Mouse (Mus musculus): ENCODE results near the gene Slc39a13. TPM values are rescaled to one million over a fixed set of nuclear protein-coding genes. Genes with fewer than 3 reads are reported as not detected.
"Not testable (repeated sequence)": the region's sequence is repeated elsewhere in the genome, so short reads cannot be mapped to it uniquely, and the experiment has no call there.

Gene Slc39a13
- total RNA-seq, 2 experiments from 2014 or later, result 25.7 to 27.6 TPM

DNA sequence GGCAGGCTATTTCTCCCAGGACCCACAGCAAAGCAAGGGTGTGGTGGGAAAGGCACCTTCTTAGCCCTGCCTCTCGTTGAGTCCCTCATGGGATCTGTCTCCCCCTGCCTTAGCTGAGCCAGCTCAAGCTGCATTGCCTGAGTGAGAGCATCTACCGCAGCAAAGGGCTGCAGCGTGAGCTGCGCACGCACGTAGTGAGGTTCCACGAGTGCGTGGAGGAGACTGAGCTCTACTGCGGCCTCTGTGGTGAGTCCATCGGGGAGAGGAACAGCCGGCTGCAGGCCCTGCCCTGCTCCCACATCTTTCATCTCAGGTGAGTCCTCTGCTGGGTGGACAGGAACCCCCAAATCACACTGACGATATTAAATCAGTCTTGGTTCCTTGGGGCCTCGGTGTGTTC lies 25.5 kb downstream of the Slc39a13 start:
- DNase-seq (ENCODE audit: extremely low spot score in 1 of 2, low spot score in 2 of 2), result no peak
- intact Hi-C loops (cut with DNase I), result no loop called here

DNA sequence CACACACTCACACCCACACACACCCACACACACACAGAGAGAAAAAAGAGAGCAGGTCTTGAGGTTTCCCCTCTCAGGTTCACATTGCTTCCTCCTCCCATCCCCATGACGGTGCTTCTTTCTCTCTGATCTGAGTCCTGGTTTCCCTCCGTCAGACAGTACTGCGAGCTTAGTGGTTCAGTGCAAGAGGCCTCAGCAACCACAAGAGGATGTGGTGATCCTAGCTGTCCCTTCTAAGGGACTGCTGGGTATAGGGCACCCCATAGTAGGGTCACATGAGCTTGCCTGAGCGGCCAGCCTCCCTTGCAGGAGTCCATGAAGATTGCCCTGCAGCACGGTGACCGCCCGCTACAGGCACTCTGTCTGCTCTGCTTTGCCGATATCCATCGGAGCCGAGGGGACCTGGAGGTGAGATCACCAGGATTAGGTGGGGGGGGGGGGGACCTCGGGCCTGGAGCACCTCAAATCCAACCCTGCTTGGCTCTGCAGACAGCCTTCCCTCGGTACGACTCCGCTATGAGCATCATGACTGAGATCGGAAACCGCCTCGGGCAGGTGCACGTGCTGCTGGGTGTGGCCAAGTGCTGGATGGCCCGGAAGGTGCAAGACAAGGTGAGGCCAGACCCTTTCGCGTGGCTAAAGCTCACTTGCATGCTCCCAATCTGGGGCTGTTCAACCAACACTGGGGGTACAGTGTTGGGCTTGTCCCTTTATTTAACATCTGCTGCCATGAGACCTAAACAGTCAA lies 27.4 kb downstream of the Slc39a13 start:
- intact Hi-C loops (cut with DNase I), result no loop called here
- no peak for DNase-seq (ENCODE audit: extremely low spot score in 1 of 2, low spot score in 2 of 2)

DNA sequence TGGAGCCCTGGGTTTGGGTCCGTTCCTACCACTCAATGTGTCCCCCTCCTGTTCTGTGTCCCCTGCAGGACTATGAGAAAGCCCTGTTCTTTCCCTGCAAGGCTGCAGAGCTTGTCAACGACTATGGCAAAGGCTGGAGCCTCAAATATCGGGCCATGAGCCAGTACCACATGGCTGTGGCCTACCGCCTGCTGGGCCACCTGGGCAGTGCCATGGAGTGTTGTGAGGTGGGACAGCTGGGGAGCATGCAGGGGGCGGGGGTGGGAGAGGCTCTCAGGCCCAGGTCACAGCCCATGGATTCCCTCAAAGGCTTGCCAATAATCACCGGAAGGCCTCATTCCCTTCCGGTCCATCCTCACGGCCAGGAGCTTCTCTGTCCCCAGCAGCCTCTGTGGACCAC lies 28.4 kb downstream of the Slc39a13 start:
- DNase-seq (ENCODE audit: extremely low spot score in 1 of 2, low spot score in 2 of 2), result no peak
- intact Hi-C loops (cut with DNase I), result no loop called here

DNA sequence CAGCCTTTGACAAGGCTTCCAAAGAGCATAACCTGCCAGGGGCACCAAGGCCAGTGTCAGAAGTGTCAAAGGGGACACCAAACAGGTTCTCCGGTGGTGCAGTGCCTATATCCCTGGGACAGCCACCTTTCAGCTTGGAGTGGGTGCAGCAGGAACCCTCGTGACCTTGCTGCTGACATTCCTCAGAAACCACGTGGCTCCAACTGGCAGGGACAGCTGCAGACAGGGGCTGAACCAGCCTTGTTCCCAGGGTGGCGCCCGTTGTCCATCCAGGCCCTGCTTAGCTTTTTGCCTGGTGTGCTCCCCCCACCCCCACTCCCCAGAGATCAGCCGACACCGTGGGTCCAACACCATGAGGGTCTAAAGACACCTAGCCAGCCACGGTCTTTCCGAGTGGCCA lies 34.8 kb downstream of the Slc39a13 start, which contains the start of gene Rapsn:
Gene Rapsn, plus strand, starts transcription at position 236 of the 400 bp plus-strand sequence.
- peak in 1 of 2 experiments; percentile 30 for DNase-seq (ENCODE audit: extremely low spot score in 1 of 2, low spot score in 2 of 2)
- intact Hi-C loops (cut with DNase I), result no loop called here

DNA sequence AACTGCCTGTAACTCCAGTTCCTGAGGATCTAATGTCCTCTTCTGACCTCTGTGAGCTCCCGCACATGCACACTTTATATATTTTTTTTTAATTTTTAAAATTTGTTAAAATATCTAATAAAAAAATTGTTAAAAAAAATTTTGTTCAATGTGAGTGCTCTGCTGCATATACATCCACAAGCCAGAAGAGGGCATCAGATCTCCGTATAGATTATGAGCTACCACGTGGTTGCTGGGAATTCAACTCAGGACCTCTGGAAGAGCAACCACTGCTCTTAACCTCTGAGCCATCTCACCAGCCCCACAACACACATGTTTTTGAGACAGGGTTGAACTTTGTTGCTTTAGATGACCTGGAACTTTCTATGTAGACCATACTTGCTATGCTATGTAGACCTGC lies 37.2 kb downstream of the Slc39a13 start:
- intact Hi-C loops (cut with DNase I), result no loop called here
- no peak for DNase-seq (ENCODE audit: extremely low spot score in 1 of 2, low spot score in 2 of 2)

GRCm38 (mm10) chr2:91031216-91031615 lies 39.0 kb downstream of the Slc39a13 start:
- no peak for DNase-seq (ENCODE audit: extremely low spot score in 1 of 2, low spot score in 2 of 2)
- intact Hi-C loops (cut with DNase I), result no loop called here

GRCm38 (mm10) chr2:91027391-91028214 lies 42.6 kb downstream of the Slc39a13 start:
- DNase-seq (ENCODE audit: extremely low spot score in 1 of 2, low spot score in 2 of 2), result no peak
- intact Hi-C loops (cut with DNase I), result no loop called here

- intact Hi-C loops (cut with DNase I), result no loop called here
- no peak for DNase-seq (ENCODE audit: extremely low spot score in 1 of 2, low spot score in 2 of 2)
Measured at GRCm38 (mm10) chr2:91026491-91026890, 43.7 kb downstream of the Slc39a13 start.

DNA sequence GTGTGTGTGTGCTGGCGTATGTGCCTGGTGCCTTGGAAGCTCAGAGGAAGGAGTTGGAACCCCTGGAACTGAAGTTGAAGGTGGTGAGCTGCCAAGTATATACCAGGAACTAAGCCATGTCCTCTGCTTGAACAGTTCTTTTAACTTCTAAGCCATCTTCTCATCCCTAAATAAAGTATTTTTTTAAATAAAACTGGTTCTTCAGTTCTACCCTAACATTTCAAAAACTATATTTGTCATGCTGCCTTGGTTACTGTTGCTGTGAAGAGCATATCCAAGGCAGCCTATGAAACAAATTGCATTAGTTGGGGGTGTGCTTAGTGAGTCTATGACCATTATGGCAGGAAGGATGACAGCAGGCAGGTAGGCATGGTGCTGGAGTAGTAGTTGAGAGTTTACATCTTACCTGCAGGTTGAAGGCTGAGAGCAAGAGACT lies 45.1 kb downstream of the Slc39a13 start:
- DNase-seq (ENCODE audit: extremely low spot score in 1 of 2, low spot score in 2 of 2), result peak in 1 of 2 experiments; percentile 70
- intact Hi-C loops (cut with DNase I), result no loop called here

- intact Hi-C loops (cut with DNase I), result no loop called here
- no peak for DNase-seq (ENCODE audit: extremely low spot score in 1 of 2, low spot score in 2 of 2)
Measured at GRCm38 (mm10) chr2:91023956-91024355, 46.3 kb downstream of the Slc39a13 start.

DNA sequence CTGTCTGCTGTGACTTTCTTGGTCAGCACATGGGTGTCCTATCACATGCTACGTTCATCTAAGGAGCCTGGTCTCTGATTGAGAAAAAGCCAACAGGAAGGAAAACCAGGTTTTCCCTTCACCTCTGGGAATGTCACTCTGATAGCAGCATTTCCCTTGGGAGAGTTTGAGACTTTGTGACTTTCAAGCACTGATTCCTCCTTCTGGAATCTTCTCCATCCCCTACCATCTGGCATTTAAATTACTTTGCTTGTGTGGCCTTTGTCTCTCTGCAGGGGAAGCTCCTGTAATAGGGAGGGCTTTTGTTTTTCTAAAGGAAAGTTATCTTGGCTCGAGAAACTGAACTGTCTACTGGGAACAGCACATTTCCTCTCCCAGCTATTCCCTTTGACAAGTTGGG lies 47.1 kb downstream of the Slc39a13 start:
- no peak for DNase-seq (ENCODE audit: extremely low spot score in 1 of 2, low spot score in 2 of 2)
- intact Hi-C loops (cut with DNase I), result no loop called here

DNA sequence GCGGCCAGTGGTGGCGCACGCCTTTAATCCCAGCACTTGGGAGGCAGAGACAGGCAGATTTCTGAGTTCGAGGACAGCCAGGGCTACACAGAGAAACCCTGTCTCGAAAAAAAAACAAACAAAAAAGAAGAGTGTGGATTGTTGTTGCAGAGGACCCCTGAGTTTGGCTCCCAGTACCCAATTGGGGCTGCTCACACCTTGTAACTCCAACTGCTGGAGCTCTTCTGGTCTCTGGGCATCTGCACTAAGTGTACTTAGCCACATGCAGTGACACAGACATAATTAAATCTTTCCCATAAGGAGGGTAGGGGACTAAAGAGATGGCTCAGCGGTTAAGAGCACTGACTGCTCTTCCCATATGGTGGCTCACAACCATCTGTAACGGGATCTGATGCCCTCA lies 48.0 kb downstream of the Slc39a13 start:
- intact Hi-C loops (cut with DNase I); DNase-seq (ENCODE audit: extremely low spot score in 1 of 2, low spot score in 2 of 2): not testable (repeated sequence)

GRCm38 (mm10) chr2:91019911-91020310 lies 50.3 kb downstream of the Slc39a13 start:
- intact Hi-C loops (cut with DNase I), result no loop called here
- DNase-seq (ENCODE audit: extremely low spot score in 1 of 2, low spot score in 2 of 2), result no peak

- peak in 1 of 2 experiments; percentile 67 for DNase-seq (ENCODE audit: extremely low spot score in 1 of 2, low spot score in 2 of 2)
- intact Hi-C loops (cut with DNase I), result no loop called here
Measured at GRCm38 (mm10) chr2:91018061-91018788, 52.0 kb downstream of the Slc39a13 start.

- DNase-seq (ENCODE audit: extremely low spot score in 1 of 2, low spot score in 2 of 2), result no peak
- intact Hi-C loops (cut with DNase I), result no loop called here
Measured at GRCm38 (mm10) chr2:91015386-91015785, 54.8 kb downstream of the Slc39a13 start.

- no peak for DNase-seq (ENCODE audit: extremely low spot score in 1 of 2, low spot score in 2 of 2)
- intact Hi-C loops (cut with DNase I), result no loop called here
Measured at GRCm38 (mm10) chr2:91013881-91014280, 56.3 kb downstream of the Slc39a13 start.
